Mouse (Mus musculus) G1E (cell line): ENCODE data around the gene Gm17662. TPM values are rescaled to one million over a fixed set of nuclear protein-coding genes. Genes with fewer than 3 reads are reported as not detected.

Experiments used
- ATAC-seq: 2 replicates; pipeline ENCODE4 v1.8.0; 2016; ENCODE audit warnings: mild to moderate bottlenecking; ENCODE audit not compliant: insufficient number of reproducible peaks, poor library complexity, low FRiP score, severe bottlenecking; ENCODE audit errors: extremely low read depth
- DNase-seq: peaks from one replicate; pipeline ENCODE4 v3.0.0; 2012; ENCODE audit warnings: low spot score
- H3K27me3 ChIP-seq: 2 replicates; pipeline ENCODE4 v1.6.1; 2012; ENCODE audit warnings: mild to moderate bottlenecking, low read length, inconsistent platforms; ENCODE audit not compliant: insufficient read depth
- H3K36me3 ChIP-seq: replicated peaks from 2 replicates; pipeline ENCODE3; 2012; ENCODE audit warnings: mild to moderate bottlenecking, inconsistent platforms
- H3K4me1 ChIP-seq: 2 replicates; pipeline ENCODE4 v1.6.1; 2012; ENCODE audit warnings: low read depth, low read length, inconsistent platforms, mixed read lengths; ENCODE audit not compliant: insufficient read depth
- H3K4me3 ChIP-seq: 2 replicates; pipeline ENCODE4 v1.5.1; 2012; ENCODE audit warnings: low read depth, mild to moderate bottlenecking, inconsistent platforms, low read length, moderate library complexity, mixed read lengths
- H3K9me3 ChIP-seq: replicated peaks from 2 replicates; pipeline ENCODE4 v1.6.1; 2012; ENCODE audit warnings: inconsistent platforms
- CTCF ChIP-seq: IDR thresholded peaks from 2 replicates; pipeline ENCODE4 v1.5.1; 2012; ENCODE audit warnings: low read depth, low read length, inconsistent platforms, mixed read lengths
- GATA1 ChIP-seq: IDR thresholded peaks from 2 replicates; pipeline ENCODE4 v1.6.1; 2012; ENCODE audit warnings: borderline replicate concordance, low read length, inconsistent platforms, mixed read lengths
- GATA2 ChIP-seq: IDR thresholded peaks from 2 replicates; pipeline ENCODE4 v1.6.1; 2012; ENCODE audit warnings: low read depth, low read length, inconsistent platforms, borderline replicate concordance
- POLR2AphosphoS5 ChIP-seq: IDR thresholded peaks from 2 replicates; pipeline ENCODE4 v1.6.1; 2012; ENCODE audit warnings: low read depth, low read length, inconsistent platforms; ENCODE audit not compliant: insufficient replicate concordance
- TAL1 ChIP-seq: conservative IDR thresholded peaks from 2 replicates; pipeline ENCODE4 v1.6.1; 2012; ENCODE audit warnings: low read depth, low read length, inconsistent platforms, mixed read lengths
- polyA plus RNA-seq: library from polyadenylated mRNA; stranded (reverse); fragments of >175 nt; gene quantifications from 2 replicates; pipeline ENCODE4 v1.2.3, GENCODE M21; 2012
- total RNA-seq, 2 experiments: library from RNA; stranded (forward) in 1 of 2; stranded (reverse) in 1 of 2; fragments of 200-1000 nt in 1 of 2; fragments of >200 nt in 1 of 2; fragmentation: Nextera tagmentation in 1 of 2; gene quantifications; 2 replicates each; pipeline ENCODE4 v1.2.3; 2014 to 2017

Gene Gm17662
- total and polyA plus RNA-seq, 3 experiments: not detected

DNA sequence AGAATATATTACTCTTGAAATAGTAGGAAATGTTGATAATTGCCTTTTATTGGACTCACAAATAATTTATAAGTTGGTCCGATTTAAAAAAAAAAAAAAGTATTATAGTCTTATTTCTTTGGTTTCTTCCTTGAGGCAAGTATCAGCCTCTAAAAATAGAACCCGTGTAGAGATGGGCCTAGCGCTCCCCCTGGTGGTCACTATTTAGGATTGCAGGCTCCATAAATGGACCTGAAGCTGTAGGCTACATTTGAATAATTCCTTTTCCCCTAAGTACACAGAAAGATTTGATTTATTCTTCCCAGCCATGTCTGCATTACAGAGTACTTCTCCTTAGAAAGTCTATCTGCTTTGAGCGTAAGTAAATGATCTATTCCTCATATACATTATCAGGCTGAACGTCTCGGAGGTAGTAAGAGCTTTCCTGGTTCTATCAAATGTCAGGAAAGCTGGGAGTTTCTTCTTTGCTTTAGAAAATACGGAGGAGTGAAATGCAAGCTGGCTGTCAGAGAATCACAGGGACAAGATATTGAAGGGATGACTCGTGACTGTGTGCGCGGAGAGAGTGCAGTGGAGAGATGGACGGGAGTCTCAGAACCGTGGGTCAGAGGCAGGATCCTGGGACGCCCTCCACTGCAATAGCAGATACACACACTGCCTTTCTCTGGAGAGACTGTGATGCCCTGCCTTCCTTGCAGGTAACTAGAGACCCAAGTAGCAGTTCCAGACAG, 37.0 kb downstream of the Gm17662 start:
- Histone ChIP-seq H3K4me3 (no peak overlapping the region), H3K27me3 (no peaks in the 10 kb centered on the region), H3K4me1 (no peaks in the 10 kb centered on the region), H3K9me3 (peaks cover 51% of the 10 kb centered on the region), H3K36me3 (no peaks in the 10 kb centered on the region)
- ATAC-seq: no peak
- DNase-seq: no peak
- no peak for TF ChIP-seq GATA1
- no peak for TF ChIP-seq GATA2
- TF ChIP-seq CTCF: 0 out of 2 replicates have a peak, but pooled peaks have one; percentile 27

DNA sequence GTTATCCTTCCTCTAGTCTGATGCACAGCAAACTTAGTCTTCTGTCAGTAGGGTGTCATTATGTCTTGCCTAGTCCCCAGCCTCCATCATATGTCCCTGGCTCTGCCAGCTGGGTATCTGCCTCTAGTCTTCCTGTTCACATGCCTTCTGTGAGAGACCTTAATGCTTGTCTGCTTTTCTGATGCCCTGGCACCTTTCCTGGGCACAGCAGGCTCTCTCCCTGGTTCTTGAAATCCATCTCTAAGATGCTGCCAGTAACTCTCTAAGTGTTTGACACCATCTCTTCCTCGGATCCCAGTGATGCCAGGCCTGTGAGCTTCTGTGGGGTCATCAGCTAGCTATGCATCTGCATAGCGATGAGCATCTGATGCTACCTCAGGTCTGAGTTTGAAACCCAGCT, 45.7 kb downstream of the Gm17662 start:
- Histone ChIP-seq H3K4me1 (no peaks in the 10 kb centered on the region), H3K9me3 (peaks cover 53% of the 10 kb centered on the region), H3K27me3 (no peaks in the 10 kb centered on the region), H3K4me3 (no peak overlapping the region), H3K36me3 (no peaks in the 10 kb centered on the region)
- TF ChIP-seq GATA1 (no peak), POLR2AphosphoS5 (no peak), CTCF (no peak), TAL1 (no peak), GATA2 (no peak)
- ATAC-seq (no peak), DNase-seq (no peak)

GRCm38 (mm10) chr4:104905049-104905448, 47.9 kb downstream of the Gm17662 start:
- DNase-seq: no peak
- H3K4me3 ChIP-seq: no peak overlapping the region
- peaks cover 46% of the 10 kb centered on the region for H3K9me3 ChIP-seq
- no peak for ATAC-seq
- H3K27me3 ChIP-seq: no peaks in the 10 kb centered on the region
- H3K4me1 ChIP-seq: no peaks in the 10 kb centered on the region
- H3K36me3 ChIP-seq: no peaks in the 10 kb centered on the region
- TF ChIP-seq CTCF (no peak), POLR2AphosphoS5 (no peak), TAL1 (no peak), GATA1 (no peak), GATA2 (no peak)

Other genes with a start within 250 kb of the Gm17662 start
- gene C8b, start 91.0 kb upstream of the Gm17662 start, total RNA-seq (2014; fragmentation: Nextera tagmentation): not detected in 2 replicates
- gene C8b, start 91.0 kb upstream of the Gm17662 start, total RNA-seq (2017): 0.16 TPM in 1 of 2 replicates, not detected in the other
- not detected in 2 replicates for gene C8b, start 91.0 kb upstream of the Gm17662 start, polyA plus RNA-seq
- not detected in 2 replicates for gene C8a, start 19.1 kb downstream of the Gm17662 start, total RNA-seq (2014; fragmentation: Nextera tagmentation)
- not detected in 2 replicates for gene C8a, start 19.1 kb downstream of the Gm17662 start, total RNA-seq (2017)
- gene C8a, start 19.1 kb downstream of the Gm17662 start, polyA plus RNA-seq: not detected in 2 replicates
- gene Fyb2, start 56.1 kb downstream of the Gm17662 start, total RNA-seq (2014; fragmentation: Nextera tagmentation): not detected in 2 replicates
- gene Fyb2, start 56.1 kb downstream of the Gm17662 start, total RNA-seq (2017): 0.11 TPM in 1 of 2 replicates, not detected in the other
- not detected in 2 replicates for gene Fyb2, start 56.1 kb downstream of the Gm17662 start, polyA plus RNA-seq